Mouse (Mus musculus) left cerebral cortex, postnatal 25 days (tissue): ENCODE data around the gene Minpp1. TPM values are rescaled to one million over a fixed set of nuclear protein-coding genes. Genes with fewer than 3 reads are reported as not detected.

Source experiments
- total RNA-seq, 2 experiments: library from RNA; stranded (reverse); gene quantifications; 2 replicates each; pipeline ENCODE4 v1.2.3; 2021

Minpp1 gene
- total RNA-seq, 2 experiments from 2014 or later: 69.7 to 76.3 TPM

Other genes starting within 250 kb of the Minpp1 start
- 10 to 100 TPM; 44.2 to 53.5 TPM for gene Sgms1, start 96.1 kb upstream of the Minpp1 start, total RNA-seq
- 10 to 100 TPM; 23.5 to 26.2 TPM for gene Rpl9-ps6, start 19.2 kb upstream of the Minpp1 start, total RNA-seq
- 1 to 10 TPM; 7.5 to 9.3 TPM for gene Papss2, start 110.0 kb downstream of the Minpp1 start, total RNA-seq